Mouse (Mus musculus) embryo, embryonic 10 days (tissue): Measurements from ENCODE around the gene Trp53.
A peak's percentile ranks its signal among the peaks of the same experiment; 100 is the strongest.
"Not testable (repeated sequence)": the region's sequence is repeated elsewhere in the genome, so short reads cannot be mapped to it uniquely, and the experiment has no call there.

Source experiments
- DNase-seq: peaks from one replicate; pipeline ENCODE4 v3.0.0-alpha.2; 2015; ENCODE audit warnings: low spot score

Gene Trp53

GRCm38 (mm10) chr11:69624339-69624738 lies 44.2 kb downstream of the Trp53 start:
- not testable (repeated sequence) for DNase-seq

DNA sequence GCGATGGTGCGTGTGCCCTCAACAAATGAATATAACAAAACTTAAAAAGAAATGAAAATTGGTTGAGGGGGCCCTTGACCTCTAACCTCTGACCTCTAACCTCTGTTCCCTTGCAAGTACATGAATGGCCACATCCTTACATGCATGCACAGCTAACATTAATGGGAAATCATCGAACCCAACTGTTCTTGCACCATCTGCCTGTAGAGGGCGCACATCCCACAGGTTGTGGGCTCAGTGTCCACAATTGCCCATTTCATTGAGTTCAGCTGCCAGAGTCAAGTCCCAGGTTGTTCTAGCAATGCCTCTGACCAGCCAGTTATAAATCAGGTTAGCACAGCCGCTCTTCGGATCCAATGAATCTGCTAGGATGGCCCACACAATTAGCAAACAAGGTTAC lies 48.1 kb downstream of the Trp53 start:
- peak; percentile 94 for DNase-seq

GRCm38 (mm10) chr11:69629802-69630201 lies 49.6 kb downstream of the Trp53 start:
- peak; percentile 45 for DNase-seq

GRCm38 (mm10) chr11:69632284-69633089 lies 52.3 kb downstream of the Trp53 start, which contains the start of gene Fxr2:
TSS of gene Fxr2 (plus strand) at chr11:69632990.
- DNase-seq = peak; percentile 100

DNA sequence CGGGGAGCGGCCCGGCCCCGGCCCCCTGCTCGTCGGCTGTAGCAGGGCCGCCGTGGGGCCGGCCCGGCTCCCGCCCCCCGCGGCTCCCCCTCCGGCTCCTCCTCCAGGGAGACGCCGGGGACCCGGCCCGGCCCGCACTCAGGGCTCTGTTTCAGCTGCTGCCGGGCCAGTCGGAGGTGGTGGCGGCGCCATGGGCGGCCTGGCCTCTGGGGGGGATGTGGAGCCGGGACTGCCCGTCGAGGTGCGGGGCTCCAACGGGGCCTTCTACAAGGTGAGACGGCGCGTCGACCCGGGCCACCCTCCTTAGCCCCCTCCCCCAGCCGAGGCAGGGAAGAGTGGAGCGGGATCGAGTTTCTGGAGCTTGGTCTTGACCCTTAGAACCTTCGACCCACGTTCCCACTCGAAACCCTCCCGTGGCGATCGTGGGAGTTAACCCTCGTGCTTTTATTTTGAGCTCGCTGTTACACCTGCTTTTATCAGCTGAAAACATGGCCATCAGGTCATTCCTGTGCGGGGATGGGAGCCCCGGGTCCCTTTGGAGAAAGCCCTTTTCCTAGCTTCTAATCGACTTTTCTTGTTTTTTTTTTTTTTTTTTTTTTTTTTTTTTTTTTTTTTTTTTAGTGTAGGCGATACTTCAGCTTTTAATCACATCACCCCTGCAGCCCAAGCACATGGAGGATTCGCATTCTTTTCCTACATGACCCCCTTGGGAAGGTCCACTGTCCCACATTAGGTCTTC lies 53.1 kb downstream of the Trp53 start:
- peak; percentile 44 for DNase-seq

DNA sequence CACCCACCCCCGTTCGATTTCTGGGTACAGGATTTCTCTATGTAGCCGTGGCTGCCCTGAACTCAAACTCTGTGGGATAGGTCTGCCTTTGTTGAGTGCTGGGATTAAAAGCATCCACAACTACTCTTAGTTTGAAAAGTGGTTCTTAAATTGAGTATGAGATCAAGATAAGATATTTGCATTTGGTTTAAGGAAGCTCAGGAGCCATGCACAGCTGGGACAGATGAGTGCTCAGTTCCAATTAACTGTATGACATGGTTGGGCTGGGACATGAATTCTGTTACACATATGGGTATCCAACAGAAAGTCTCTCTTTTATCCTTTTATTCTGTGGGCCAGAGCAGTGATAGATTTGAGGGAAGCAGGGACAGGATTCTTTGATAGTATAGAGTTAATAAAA lies 55.3 kb downstream of the Trp53 start:
- no peak for DNase-seq
